Mouse (Mus musculus) lung, embryonic 14.5 days (tissue): ENCODE results near the gene Gm49320. TPM values are rescaled to one million over a fixed set of nuclear protein-coding genes. Genes with fewer than 3 reads are reported as not detected.

Experiments used
- ATAC-seq: fragments of 200-750 bp; cut with Nextera tagmentation; 2 replicates; pipeline ENCODE4 v1.8.0; 2017; ENCODE audit warnings: mild to moderate bottlenecking, moderate TSS enrichment, moderate library complexity; ENCODE audit not compliant: insufficient read depth
- DNase-seq: peaks from one replicate; pipeline ENCODE4 v3.0.0-alpha.2; 2015
- H3K27ac ChIP-seq: fragments of 300-500 bp; sonication (generic); 2 replicates; pipeline ENCODE4 v1.5.1; 2014; ENCODE audit warnings: low read depth, mild to moderate bottlenecking, moderate library complexity
- H3K27me3 ChIP-seq: fragments of 300-500 bp; sonication (generic); 2 replicates; pipeline ENCODE4 v1.6.1; 2014; ENCODE audit warnings: low read length, control low read depth; ENCODE audit not compliant: insufficient read depth
- H3K36me3 ChIP-seq: fragments of 300-500 bp; sonication (generic); 2 replicates; pipeline ENCODE4 v1.6.1; 2014; ENCODE audit warnings: control low read depth; ENCODE audit not compliant: insufficient read depth
- H3K4me1 ChIP-seq: fragments of 300-500 bp; sonication (generic); 2 replicates; pipeline ENCODE4 v1.6.1; 2014; ENCODE audit warnings: antibody characterized with exemption, control low read depth; ENCODE audit not compliant: insufficient read depth
- H3K4me2 ChIP-seq: fragments of 300-500 bp; sonication (generic); 2 replicates; pipeline ENCODE4 v1.6.1; 2014; ENCODE audit warnings: mild to moderate bottlenecking
- H3K4me3 ChIP-seq: fragments of 300-500 bp; sonication (generic); 2 replicates; pipeline ENCODE4 v1.5.1; 2014; ENCODE audit warnings: low read depth, low read length
- H3K9ac ChIP-seq: fragments of 300-500 bp; sonication (generic); 2 replicates; pipeline ENCODE4 v1.6.1; 2014
- H3K9me3 ChIP-seq: fragments of 300-500 bp; sonication (generic); 2 replicates; pipeline ENCODE4 v1.6.1; 2016; ENCODE audit warnings: low read depth, low read length, control low read depth
- CTCF ChIP-seq: IDR thresholded peaks from 2 replicates; pipeline ENCODE4 v1.5.1; 2016; ENCODE audit warnings: antibody characterized with exemption, low read depth
- WGBS: fragments of 180-500 bp; shearing (Covaris S2); extraction: QIAGEN DNeasy Blood & Tissue Kit; methylation state at CpG from one replicate; pipeline ENCODE4 v1.1.7; 2014; 5-methylcytosine and 5-hydroxymethylcytosine counted together
- polyA plus RNA-seq: library from polyadenylated mRNA; unstranded; fragments of >200 nt; fragmentation: Nextera tagmentation; extraction: Ambion mirVana; gene quantifications from 2 replicates; pipeline ENCODE4 v1.2.1, GENCODE M21; 2014

Gm49320 gene
- polyA plus RNA-seq, 1 experiment from 2014 or later: 1.2 TPM

DNA sequence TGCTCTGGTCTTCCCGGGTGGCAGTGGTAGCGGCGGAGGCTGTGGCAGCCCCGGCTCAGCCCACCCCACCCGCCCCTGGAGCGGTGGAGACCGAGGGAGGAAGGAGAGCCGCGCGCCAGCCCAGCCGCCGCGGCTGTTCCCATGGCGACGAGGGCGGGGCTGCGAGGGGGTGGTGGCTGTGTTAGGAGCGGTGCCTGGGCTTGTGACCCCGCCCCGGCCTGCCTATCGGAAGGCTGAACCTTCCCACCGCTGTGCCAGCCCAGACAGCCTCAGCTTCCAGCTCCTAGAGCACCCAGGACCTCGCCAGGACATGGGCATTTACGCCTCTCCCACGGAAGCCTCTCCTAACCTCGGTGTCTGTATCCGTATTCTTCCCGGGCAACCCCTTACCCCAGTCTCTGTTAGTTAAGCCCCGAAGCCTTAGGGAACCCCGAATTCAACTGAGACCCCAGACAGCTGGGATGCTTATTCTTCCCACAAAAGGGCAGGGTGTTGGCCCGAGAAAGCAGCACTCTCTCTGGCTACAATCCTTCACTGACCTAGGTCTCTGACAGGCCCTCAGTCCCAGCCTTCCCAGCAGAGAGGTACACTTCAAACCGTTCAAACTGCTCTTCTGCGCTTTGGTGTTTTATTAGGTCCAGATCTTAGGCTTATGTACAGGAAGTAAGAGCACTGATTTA, 20.6 kb downstream of the Gm49320 start, which contains the start of gene Ctxn1:
Gene Ctxn1 (minus strand): TSS at position 150 of the 680 bp plus-strand sequence.
- peak; percentile 90 for ATAC-seq
- H3K27me3 ChIP-seq: no peaks in the 10 kb centered on the region
- WGBS: 7% methylated on average over 29 of the region's 33 CpGs

DNA sequence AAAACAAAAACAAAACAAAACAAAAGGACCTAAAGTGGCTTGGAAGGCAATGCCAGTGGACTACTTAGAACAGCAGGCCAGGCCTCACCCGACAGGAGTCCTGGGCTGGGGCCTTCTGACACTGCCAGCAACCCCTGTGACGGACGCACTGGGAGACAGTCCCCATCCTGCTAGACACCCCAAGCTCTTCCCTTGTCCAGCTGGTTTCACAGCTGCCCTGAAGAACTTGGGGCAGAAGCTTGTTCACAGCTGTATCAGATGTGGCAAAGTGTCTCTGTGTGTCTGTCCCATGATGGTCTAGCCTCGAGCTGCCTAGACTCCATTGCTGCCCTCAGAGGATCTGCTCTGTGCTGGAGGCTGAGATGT, 21.1 kb downstream of the Gm49320 start:
- Histone ChIP-seq H3K9ac (0 out of 2 replicates have a peak overlapping the region, but pooled peaks have one; percentile 85), H3K36me3 (peaks cover 78% of the 10 kb centered on the region), H3K4me3 (no peak overlapping the region), H3K27me3 (no peaks in the 10 kb centered on the region), H3K4me2 (no peak overlapping the region), H3K4me1 (no peaks in the 10 kb centered on the region), H3K27ac (peak overlapping the region; percentile 83; the same call in 1 of the 2 replicates), H3K9me3 (no peaks in the 10 kb centered on the region)
- DNase-seq: no peak
- TF ChIP-seq CTCF: no peak
- 81% methylated on average over 4 of the region's 4 CpGs for WGBS
- ATAC-seq: no peak

More for the DNA sequence above, 20.6 kb downstream of the Gm49320 start, which contains the start of gene Ctxn1:
- no peaks in the 10 kb centered on the region for H3K4me1 ChIP-seq
- H3K9ac ChIP-seq: peak within 1 kb of the TSS; percentile 85
- no peaks in the 10 kb centered on the region for H3K9me3 ChIP-seq
- H3K4me2 ChIP-seq: peak within 1 kb of the TSS; percentile 77
- H3K36me3 ChIP-seq: peaks cover 78% of the 10 kb centered on the region
- H3K27ac ChIP-seq: peak within 1 kb of the TSS; percentile 83
- TF ChIP-seq CTCF: no peak
- peak within 1 kb of the TSS; percentile 82 for H3K4me3 ChIP-seq
- DNase-seq: peak; percentile 95

DNA sequence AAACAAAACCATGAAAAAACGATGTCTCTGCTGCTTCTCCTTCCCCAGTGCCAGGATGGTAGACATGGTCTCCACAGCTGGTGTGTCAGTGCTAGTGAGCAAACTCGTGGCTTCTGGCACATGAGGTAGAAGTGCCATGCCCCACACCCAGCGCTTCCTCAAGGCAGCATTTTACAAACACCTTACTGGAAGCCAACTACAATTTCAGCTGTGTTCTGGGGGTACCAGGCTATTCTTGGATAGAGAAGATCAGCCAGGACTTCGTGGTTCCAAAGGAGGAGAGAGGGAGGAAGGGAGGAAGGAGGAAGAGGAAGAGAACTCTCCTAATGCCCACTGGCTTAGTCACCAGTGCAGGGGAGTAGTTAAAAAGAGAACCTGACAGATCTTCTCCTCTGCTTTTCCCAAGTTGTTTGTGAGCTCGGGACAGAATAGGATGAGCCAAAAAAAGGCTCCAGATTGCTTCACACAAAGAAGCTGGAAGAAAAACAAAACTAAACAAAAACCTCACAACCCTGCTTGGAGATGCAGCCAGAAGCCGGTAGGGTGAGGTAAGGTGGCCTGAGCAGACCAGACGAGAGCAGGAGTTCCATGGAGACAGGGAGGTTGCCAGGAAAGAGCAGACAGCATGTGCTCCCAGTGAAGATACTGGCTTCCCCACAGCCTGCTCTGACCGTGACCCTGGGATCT, 24.6 kb downstream of the Gm49320 start:
- Histone ChIP-seq H3K4me3 (no peak overlapping the region), H3K9me3 (no peaks in the 10 kb centered on the region), H3K36me3 (peaks cover 85% of the 10 kb centered on the region), H3K9ac (no peak overlapping the region), H3K27me3 (no peaks in the 10 kb centered on the region), H3K4me2 (no peak overlapping the region), H3K27ac (no peak overlapping the region), H3K4me1 (no peaks in the 10 kb centered on the region)
- DNase-seq (no peak), ATAC-seq (no peak)
- 83% methylated on average over 8 of the region's 8 CpGs for WGBS
- no peak for TF ChIP-seq CTCF

DNA sequence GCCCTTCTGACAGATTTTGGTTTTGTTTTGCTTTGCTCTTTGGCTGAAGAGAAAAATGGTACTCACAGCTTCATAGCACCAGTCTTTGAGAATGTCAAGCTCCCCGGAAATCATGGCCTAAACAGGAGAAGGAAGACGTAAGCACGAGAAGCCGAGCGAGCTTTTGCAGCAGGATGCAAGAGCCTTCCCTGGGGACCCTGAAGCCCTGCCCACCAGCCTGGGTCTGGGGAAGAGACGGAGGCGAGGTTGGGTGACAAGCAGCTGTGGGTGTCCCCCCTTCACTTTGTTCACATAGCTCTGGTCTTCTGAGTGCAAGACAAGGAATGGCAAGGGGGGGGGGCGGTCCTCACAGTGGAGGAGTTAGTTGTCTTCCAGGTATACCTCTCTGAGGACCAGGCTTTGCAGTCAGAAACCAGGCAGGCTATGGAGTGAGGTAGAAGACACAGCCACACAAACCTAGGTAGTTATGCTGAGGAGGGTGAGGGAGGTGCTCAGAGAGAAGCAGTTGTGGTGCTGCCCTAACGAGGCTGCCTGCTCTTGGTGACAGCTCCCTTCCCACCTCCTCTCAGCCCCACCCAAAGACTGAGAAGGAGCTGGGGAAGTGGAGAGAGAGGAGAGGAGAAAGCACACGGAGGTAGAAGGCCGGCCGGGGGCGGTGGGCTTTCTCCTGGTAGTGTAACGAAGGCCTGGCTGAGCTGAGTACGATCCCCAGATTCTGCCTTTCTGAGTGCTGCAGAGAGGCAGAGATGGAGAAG, 26.7 kb downstream of the Gm49320 start:
- Histone ChIP-seq H3K9ac (no peak overlapping the region), H3K4me2 (no peak overlapping the region), H3K9me3 (no peaks in the 10 kb centered on the region), H3K27me3 (no peaks in the 10 kb centered on the region), H3K36me3 (peaks cover 99% of the 10 kb centered on the region), H3K4me1 (no peaks in the 10 kb centered on the region), H3K4me3 (no peak overlapping the region), H3K27ac (no peak overlapping the region)
- DNase-seq (no peak), ATAC-seq (no peak)
- 88% methylated on average over 15 of the region's 15 CpGs for WGBS
- no peak for TF ChIP-seq CTCF

DNA sequence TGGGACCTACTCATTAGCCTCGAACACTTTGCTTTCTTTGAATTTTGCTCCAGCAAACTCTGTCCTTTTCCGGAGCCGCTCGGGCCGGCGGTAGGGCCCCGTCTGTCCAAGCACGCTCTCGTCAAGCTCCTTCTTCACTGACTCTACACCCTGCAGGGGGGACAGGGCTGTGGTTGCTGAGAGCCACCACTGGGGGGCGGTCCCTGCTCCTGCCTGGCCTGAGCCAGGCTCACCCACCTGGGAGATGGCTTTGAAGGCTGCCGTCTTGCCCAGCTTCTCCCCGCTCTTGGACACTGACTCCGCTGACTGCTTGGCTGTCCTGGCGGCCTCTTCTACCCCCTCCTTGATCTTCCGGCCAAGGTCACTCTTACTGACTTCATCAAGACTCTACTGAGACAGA, 29.0 kb downstream of the Gm49320 start:
- TF ChIP-seq CTCF: peak; percentile 50
- Histone ChIP-seq H3K4me1 (no peaks in the 10 kb centered on the region), H3K9me3 (no peaks in the 10 kb centered on the region), H3K27ac (no peak overlapping the region), H3K36me3 (peaks cover 97% of the 10 kb centered on the region), H3K9ac (no peak overlapping the region), H3K4me3 (no peak overlapping the region), H3K27me3 (no peaks in the 10 kb centered on the region), H3K4me2 (no peak overlapping the region)
- WGBS: 75% methylated on average over 15 of the region's 15 CpGs
- DNase-seq: no peak
- ATAC-seq: peak; percentile 54; the same call in 1 of the 2 replicates

DNA sequence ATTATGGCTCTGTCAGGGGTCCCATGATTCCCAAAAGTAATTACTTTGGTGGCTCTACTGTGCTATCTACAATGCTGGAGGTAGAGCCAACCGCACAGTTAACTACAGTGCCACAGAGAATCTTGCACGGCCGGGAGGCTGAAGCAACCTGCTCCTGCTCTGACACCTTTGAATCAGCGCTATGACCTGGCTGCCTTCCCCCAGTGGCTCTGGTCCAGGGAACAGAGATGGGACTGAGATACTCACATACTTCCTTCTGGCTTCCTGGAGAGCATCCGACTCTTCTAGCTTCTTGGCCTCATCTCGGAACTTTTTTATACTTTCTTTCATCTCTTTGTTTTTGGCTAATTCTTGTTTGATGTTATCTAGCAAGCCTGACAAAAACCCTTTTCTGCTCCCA, 30.9 kb downstream of the Gm49320 start:
- H3K9me3 ChIP-seq: no peaks in the 10 kb centered on the region
- no peak overlapping the region for H3K4me2 ChIP-seq
- H3K36me3 ChIP-seq: peaks cover 91% of the 10 kb centered on the region
- no peak for TF ChIP-seq CTCF
- H3K27ac ChIP-seq: no peak overlapping the region
- ATAC-seq (no peak), DNase-seq (no peak)
- no peaks in the 10 kb centered on the region for H3K27me3 ChIP-seq
- H3K4me1 ChIP-seq: no peaks in the 10 kb centered on the region
- no peak overlapping the region for H3K9ac ChIP-seq
- 93% methylated on average over 6 of the region's 6 CpGs for WGBS
- no peak overlapping the region for H3K4me3 ChIP-seq
